In the genomic region with DNA sequence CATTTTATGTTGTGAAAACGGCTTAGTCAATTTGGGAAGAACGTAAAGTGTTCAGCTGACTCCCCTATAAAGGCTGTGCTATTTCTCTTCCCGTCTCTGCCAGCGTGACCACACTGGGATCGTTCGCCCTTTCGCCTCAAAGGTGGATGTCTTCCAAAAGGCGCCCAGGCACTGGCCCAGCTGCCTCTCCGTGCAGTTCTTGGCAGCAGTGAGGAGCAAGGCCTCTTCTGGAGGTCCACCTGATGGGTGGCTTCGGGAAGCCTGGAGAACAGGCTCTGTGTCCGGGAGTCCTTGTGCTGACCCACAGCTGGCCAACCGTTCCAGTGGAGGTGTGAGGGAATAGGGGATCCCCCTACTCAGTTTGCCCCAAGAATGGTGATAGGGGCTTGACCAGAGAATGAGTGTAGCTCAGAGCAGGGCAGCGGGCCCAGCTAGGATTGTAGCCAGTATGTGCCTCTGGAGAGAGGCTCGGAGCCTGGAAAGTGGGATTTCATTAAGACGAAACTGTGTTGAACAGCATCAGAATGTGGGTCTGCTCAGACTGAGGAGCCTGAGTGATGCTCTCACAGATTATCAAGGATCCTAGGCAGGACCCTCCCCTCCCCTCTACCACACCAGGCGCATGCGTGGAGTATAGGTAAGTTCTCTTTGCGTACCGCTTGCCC, we compare ENCODE assay signal across 17 mouse cellular contexts. TPM values are rescaled to one million over a fixed set of nuclear protein-coding genes. Genes with fewer than 3 reads are reported as not detected.
DNase-seq lines count a peak whose midpoint lies in the region; ATAC-seq and TF ChIP-seq lines count a peak whose summit lies in the region.
"Had no signal": no experiment of that assay in that cellular context is flagged by ENCODE, and none has a peak within 500 bp of the region (broad histone marks: within the 10 kb centered on the region; RNA-seq: fewer than 3 reads in every experiment).

No protein-coding gene starts in this region.

- WGBS in limb, embryonic 13.5 days = 40% methylated on average over 19 of the region's 19 CpGs
- 87% methylated on average over 19 of the region's 19 CpGs for WGBS in forebrain, embryonic 11.5 days

- H3K9ac ChIP-seq in limb, embryonic 13.5 days = peak overlapping the region; percentile 39; the same call in 1 of the 2 replicates
- H3K9ac ChIP-seq in forebrain, embryonic 11.5 days (ENCODE audit: low read length) = no peak overlapping the region
- H3K9ac ChIP-seq: embryonic facial prominence, embryonic 15.5 days; forebrain, embryonic 15.5 days; heart, embryonic 13.5 days had no signal

- peaks cover 9% of the 10 kb centered on the region for H3K36me3 ChIP-seq in limb, embryonic 13.5 days
- no peaks in the 10 kb centered on the region for H3K36me3 ChIP-seq in forebrain, embryonic 11.5 days (ENCODE audit: control insufficient read depth, insufficient read depth, low read length)
- H3K36me3 ChIP-seq: embryonic facial prominence, embryonic 15.5 days; forebrain, embryonic 15.5 days; heart, embryonic 13.5 days had no signal

- no peak overlapping the region for H3K27ac ChIP-seq in left cerebral cortex, adult 2 months
- peak overlapping the region; percentile 73 for H3K27ac ChIP-seq in limb, embryonic 13.5 days
- no peak overlapping the region for H3K27ac ChIP-seq in forebrain, embryonic 11.5 days (ENCODE audit: low read depth, low read length)
- H3K27ac ChIP-seq: embryonic facial prominence, embryonic 15.5 days; forebrain, embryonic 15.5 days; heart, embryonic 13.5 days had no signal

- H3K4me1 ChIP-seq in limb, embryonic 13.5 days = peaks cover 38% of the 10 kb centered on the region
- H3K4me1 ChIP-seq in forebrain, embryonic 11.5 days (replicated peaks; ENCODE audit: control insufficient read depth, insufficient read depth, low read length) = no peaks in the 10 kb centered on the region
- H3K4me1 ChIP-seq: forebrain, embryonic 15.5 days had no signal

- peaks cover 3% of the 10 kb centered on the region; the same call in 1 of the 2 replicates for H3K27me3 ChIP-seq in limb, embryonic 13.5 days
- peaks cover 2% of the 10 kb centered on the region; the same call in 1 of the 2 replicates for H3K27me3 ChIP-seq in forebrain, embryonic 11.5 days (ENCODE audit: control insufficient read depth, insufficient read depth, low read length)
- H3K27me3 ChIP-seq: forebrain, embryonic 15.5 days had no signal

- no peak for TF ChIP-seq CTCF in left cerebral cortex, adult 2 months (IDR thresholded peaks at IDR 0.05)

- ATAC-seq in limb, embryonic 13.5 days (ENCODE audit: low FRiP score, low read depth) = peak; percentile 55; the same call in 1 of the 2 replicates
- ATAC-seq in forebrain, embryonic 11.5 days (replicated peaks; ENCODE audit: low FRiP score) = no peak
- ATAC-seq: forebrain, embryonic 15.5 days; lung, postnatal 0 days had no signal

- intact Hi-C loops in left cerebral cortex, postnatal 25 days (cut with DNase I) = no loop called here
- intact Hi-C loops in left cerebral cortex, adult 2 months (cut with DNase I) = no loop called here

- no peak overlapping the region for H3K4me3 ChIP-seq in left cerebral cortex, adult 2 months
- no peak overlapping the region for H3K4me3 ChIP-seq in limb, embryonic 13.5 days
- no peak overlapping the region for H3K4me3 ChIP-seq in forebrain, embryonic 11.5 days (ENCODE audit: low read depth, low read length)
- H3K4me3 ChIP-seq: embryonic facial prominence, embryonic 15.5 days; forebrain, embryonic 15.5 days; heart, embryonic 13.5 days; myocyte had no signal

- peak overlapping the region; percentile 21; the same call in 1 of the 2 replicates for H3K4me2 ChIP-seq in limb, embryonic 13.5 days (replicated peaks)
- H3K4me2 ChIP-seq in forebrain, embryonic 11.5 days (ENCODE audit: low read depth, low read length, severe bottlenecking) = no peak overlapping the region
- H3K4me2 ChIP-seq: embryonic facial prominence, embryonic 15.5 days; forebrain, embryonic 15.5 days; heart, embryonic 13.5 days; liver, embryonic 11.5 days had no signal

- peaks cover 18% of the 10 kb centered on the region for H3K9me3 ChIP-seq in limb, embryonic 13.5 days
- peaks cover 3% of the 10 kb centered on the region; the same call in 1 of the 2 replicates for H3K9me3 ChIP-seq in forebrain, embryonic 11.5 days (ENCODE audit: control insufficient read depth, low read length)
- H3K9me3 ChIP-seq: embryonic facial prominence, embryonic 15.5 days had no signal

- DNase-seq in frontal cortex, postnatal 36 days (ENCODE audit: low spot score in 2 of 2) = peak; percentile 29 to 36
- no peak for DNase-seq in frontal cortex, postnatal 25 days (ENCODE audit: low spot score in 2 of 2)
- DNase-seq in left cerebral cortex, postnatal 25 days (ENCODE audit: low spot score in 2 of 2) = peak; percentile 26 to 49
- DNase-seq in left cerebral cortex, adult 2 months (ENCODE audit: extremely low spot score in 1 of 2, low spot score in 2 of 2) = no peak
- DNase-seq in gastrocnemius, postnatal 25 days = peak; percentile 61
- DNase-seq in testis, postnatal 10 days (ENCODE audit: low spot score) = no peak
- no peak for DNase-seq in forebrain, embryonic 11.5 days (ENCODE audit: low spot score)

RNA-seq across cellular contexts. Expression of a gene that starts 12.5 kb away (rescaled TPM):
- 1 to 10 TPM; 6.5 to 7.7 TPM for total RNA-seq in left cerebral cortex, postnatal 25 days (2021)
- 1 to 10 TPM; 8.2 to 9.6 TPM for total RNA-seq in left cerebral cortex, adult 2 months (2021)
- total RNA-seq in gastrocnemius, postnatal 25 days (2021) = 1 to 10 TPM; 1.7 to 3.0 TPM
- 58.8 and 64.5 TPM in 2 replicates for polyA plus RNA-seq in limb, embryonic 13.5 days (2015; fragmentation: Nextera tagmentation; extraction: Ambion mirVana)
- polyA plus RNA-seq in forebrain, embryonic 11.5 days (2014; fragmentation: Nextera tagmentation; extraction: Ambion mirVana) = 44.7 and 49.3 TPM in 2 replicates
- total RNA-seq: MEL had no signal
- polyA plus RNA-seq: myocyte had no signal

RNA-seq across cellular contexts. Expression of a gene that starts 18.5 kb away (rescaled TPM):
- total RNA-seq in left cerebral cortex, postnatal 25 days (2021) = not detected
- not detected for total RNA-seq in left cerebral cortex, adult 2 months (2021)
- total RNA-seq in gastrocnemius, postnatal 25 days (2021) = not detected
- polyA plus RNA-seq in limb, embryonic 13.5 days (2015; fragmentation: Nextera tagmentation; extraction: Ambion mirVana) = not detected in 2 replicates
- polyA plus RNA-seq in forebrain, embryonic 11.5 days (2014; fragmentation: Nextera tagmentation; extraction: Ambion mirVana) = not detected in 2 replicates
- total RNA-seq: common myeloid progenitor, adult 5-6 weeks; MEL had no signal
- polyA plus RNA-seq: embryonic facial prominence, embryonic 15.5 days; forebrain, embryonic 15.5 days; heart, embryonic 13.5 days; large intestine, adult 2 months; liver, embryonic 11.5 days; lung, postnatal 0 days; myocyte had no signal

Comparison
In these comparisons a context has a peak if more than half of its experiments do, and no peak if none do; other contexts are left out.
1. DNase-seq: peak in frontal cortex, postnatal 36 days (2 of 2), left cerebral cortex, postnatal 25 days (2 of 2) and gastrocnemius, postnatal 25 days (single experiment); none in frontal cortex, postnatal 25 days (0 of 2), left cerebral cortex, adult 2 months (0 of 2), testis, postnatal 10 days (single experiment) and forebrain, embryonic 11.5 days (single experiment).